Mouse (Mus musculus): Measurements from ENCODE around the gene Dlg3.

DNA sequence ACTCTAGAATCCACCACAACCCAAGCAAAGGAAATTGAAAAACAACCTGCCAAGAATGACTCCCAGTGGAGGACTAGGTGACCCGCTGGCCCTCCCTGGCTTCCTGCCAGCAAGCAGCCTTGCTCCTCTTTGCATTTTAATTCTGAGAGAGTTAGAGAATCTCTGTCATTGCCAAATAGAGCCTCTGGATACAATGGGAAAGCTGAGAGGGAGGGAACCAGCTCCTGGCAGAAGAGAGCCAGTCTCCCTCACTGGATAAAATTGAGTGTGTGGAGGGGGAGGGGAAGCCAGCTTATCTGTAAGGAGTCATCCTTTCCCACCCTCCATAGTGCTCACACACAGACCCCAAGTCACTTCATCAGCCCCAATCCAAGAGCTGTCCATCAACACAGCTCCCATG is 38.6 kb upstream of the Dlg3 start:
- TF ChIP-seq POLR2A (IDR thresholded peaks at IDR 0.05; ENCODE audit: low read depth, low read length) (no peak), CTCF (IDR thresholded peaks at IDR 0.05; ENCODE audit: extremely low read depth, insufficient read length, insufficient replicate concordance, low read depth, low read length) (no peak)
